Mouse (Mus musculus) liver, adult 2 months (tissue): Measurements from ENCODE around the gene Slco1a1.

ENCODE experiments used
- CTCF ChIP-seq: fragments of 200-500 bp; IDR thresholded peaks from 2 replicates; pipeline ENCODE4 v1.5.1; 2011; ENCODE audit warnings: low read depth, low read length, control low read depth
- POLR2A ChIP-seq: fragments of 200-500 bp; IDR thresholded peaks from 2 replicates; pipeline ENCODE4 v1.6.1; 2011; ENCODE audit warnings: low read length, control low read depth; ENCODE audit not compliant: insufficient read depth; ENCODE audit errors: extremely low read depth

- TF ChIP-seq CTCF (no peak), POLR2A (no peak)
Measured at GRCm38 (mm10) chr6:141898197-141898596, 48.6 kb downstream of the Slco1a1 start.
